Mouse (Mus musculus) olfactory bulb, adult 2 months (tissue): ENCODE results near the gene Chn2.

Experiments used
- CTCF ChIP-seq: fragments of 200-500 bp; IDR thresholded peaks from 2 replicates; pipeline ENCODE4 v1.5.1; 2012; ENCODE audit warnings: low read depth, mild to moderate bottlenecking, low read length, moderate library complexity; ENCODE audit not compliant: insufficient read depth
- POLR2A ChIP-seq: fragments of 200-500 bp; IDR thresholded peaks from 2 replicates; pipeline ENCODE4 v1.6.1; 2012; ENCODE audit warnings: mild to moderate bottlenecking, low read depth, low read length, moderate library complexity; ENCODE audit not compliant: insufficient read depth

GRCm38 (mm10) chr6:54216512-54216911, 177.2 kb downstream of the Chn2 start:
- TF ChIP-seq CTCF (no peak), POLR2A (no peak)
